Mouse (Mus musculus) NIH3T3 (cell line): ENCODE measurements around the gene Tnrc6c.

Source experiments
- DNase-seq: peaks from one replicate; pipeline ENCODE4 v3.0.0-alpha.2; 2012; ENCODE audit warnings: low read depth

Tnrc6c gene

GRCm38 (mm10) chr11:117653491-117654351 is at the start of gene Tnrc6c:
TSS of gene Tnrc6c (plus strand) at chr11:117654289.
- peak; percentile 89 for DNase-seq

- DNase-seq = no peak
Observed at GRCm38 (mm10) chr11:117606137-117606536, 48.0 kb upstream of the Tnrc6c start.

GRCm38 (mm10) chr11:117606605-117607203 is 47.4 kb upstream of the Tnrc6c start:
- no peak for DNase-seq

GRCm38 (mm10) chr11:117608141-117608789 is 45.8 kb upstream of the Tnrc6c start:
- DNase-seq = no peak

- no peak for DNase-seq
Observed at GRCm38 (mm10) chr11:117608976-117609375, 45.1 kb upstream of the Tnrc6c start.

GRCm38 (mm10) chr11:117610589-117610988 is 43.5 kb upstream of the Tnrc6c start:
- no peak for DNase-seq

GRCm38 (mm10) chr11:117611068-117611467 is 43.0 kb upstream of the Tnrc6c start:
- DNase-seq = no peak

- no peak for DNase-seq
Observed at GRCm38 (mm10) chr11:117611860-117612259, 42.2 kb upstream of the Tnrc6c start.

GRCm38 (mm10) chr11:117612885-117613284 is 41.2 kb upstream of the Tnrc6c start:
- no peak for DNase-seq

GRCm38 (mm10) chr11:117617368-117617908 is 36.7 kb upstream of the Tnrc6c start:
- no peak for DNase-seq

- no peak for DNase-seq
Observed at GRCm38 (mm10) chr11:117618214-117618613, 35.9 kb upstream of the Tnrc6c start.

GRCm38 (mm10) chr11:117618774-117619173 is 35.3 kb upstream of the Tnrc6c start:
- DNase-seq = no peak

GRCm38 (mm10) chr11:117619581-117619980 is 34.5 kb upstream of the Tnrc6c start:
- DNase-seq = no peak

GRCm38 (mm10) chr11:117625196-117625595 is 28.9 kb upstream of the Tnrc6c start:
- no peak for DNase-seq

GRCm38 (mm10) chr11:117626557-117626956 is 27.5 kb upstream of the Tnrc6c start:
- no peak for DNase-seq

GRCm38 (mm10) chr11:117627060-117627562 is 27.0 kb upstream of the Tnrc6c start:
- DNase-seq = no peak

- DNase-seq = no peak
Observed at GRCm38 (mm10) chr11:117627746-117628311, 26.3 kb upstream of the Tnrc6c start.

- DNase-seq = peak; percentile 80
Observed at GRCm38 (mm10) chr11:117628312-117628779, 25.7 kb upstream of the Tnrc6c start.

- DNase-seq = no peak
Observed at GRCm38 (mm10) chr11:117629865-117630264, 24.2 kb upstream of the Tnrc6c start.

- peak; percentile 41 for DNase-seq
Observed at GRCm38 (mm10) chr11:117630868-117631565, 23.1 kb upstream of the Tnrc6c start.

- no peak for DNase-seq
Observed at GRCm38 (mm10) chr11:117633310-117633709, 20.8 kb upstream of the Tnrc6c start.
